Mouse (Mus musculus) lung, embryonic 14.5 days (tissue): ENCODE measurements at regions not wholly inside any gene's neighbourhood (a gene's known extent, or its start where the extent isn't known, plus 50 kb on each side); places are given as distances from the start of the nearest gene placed in this dataset.

Source experiments
- ATAC-seq: fragments of 200-750 bp; cut with Nextera tagmentation; 2 replicates; pipeline ENCODE4 v1.8.0; 2017; ENCODE audit warnings: mild to moderate bottlenecking, moderate TSS enrichment, moderate library complexity; ENCODE audit not compliant: insufficient read depth
- DNase-seq: peaks from one replicate; pipeline ENCODE4 v3.0.0-alpha.2; 2015
- H3K27ac ChIP-seq: fragments of 300-500 bp; sonication (generic); 2 replicates; pipeline ENCODE4 v1.5.1; 2014; ENCODE audit warnings: low read depth, mild to moderate bottlenecking, moderate library complexity
- H3K27me3 ChIP-seq: fragments of 300-500 bp; sonication (generic); 2 replicates; pipeline ENCODE4 v1.6.1; 2014; ENCODE audit warnings: low read length, control low read depth; ENCODE audit not compliant: insufficient read depth
- H3K36me3 ChIP-seq: fragments of 300-500 bp; sonication (generic); 2 replicates; pipeline ENCODE4 v1.6.1; 2014; ENCODE audit warnings: control low read depth; ENCODE audit not compliant: insufficient read depth
- H3K4me1 ChIP-seq: fragments of 300-500 bp; sonication (generic); 2 replicates; pipeline ENCODE4 v1.6.1; 2014; ENCODE audit warnings: antibody characterized with exemption, control low read depth; ENCODE audit not compliant: insufficient read depth
- H3K4me2 ChIP-seq: fragments of 300-500 bp; sonication (generic); 2 replicates; pipeline ENCODE4 v1.6.1; 2014; ENCODE audit warnings: mild to moderate bottlenecking
- H3K4me3 ChIP-seq: fragments of 300-500 bp; sonication (generic); 2 replicates; pipeline ENCODE4 v1.5.1; 2014; ENCODE audit warnings: low read depth, low read length
- H3K9ac ChIP-seq: fragments of 300-500 bp; sonication (generic); 2 replicates; pipeline ENCODE4 v1.6.1; 2014
- H3K9me3 ChIP-seq: fragments of 300-500 bp; sonication (generic); 2 replicates; pipeline ENCODE4 v1.6.1; 2016; ENCODE audit warnings: low read depth, low read length, control low read depth
- CTCF ChIP-seq: IDR thresholded peaks from 2 replicates; pipeline ENCODE4 v1.5.1; 2016; ENCODE audit warnings: antibody characterized with exemption, low read depth
- WGBS: fragments of 180-500 bp; shearing (Covaris S2); extraction: QIAGEN DNeasy Blood & Tissue Kit; methylation state at CpG from one replicate; pipeline ENCODE4 v1.1.7; 2014; 5-methylcytosine and 5-hydroxymethylcytosine counted together

DNA sequence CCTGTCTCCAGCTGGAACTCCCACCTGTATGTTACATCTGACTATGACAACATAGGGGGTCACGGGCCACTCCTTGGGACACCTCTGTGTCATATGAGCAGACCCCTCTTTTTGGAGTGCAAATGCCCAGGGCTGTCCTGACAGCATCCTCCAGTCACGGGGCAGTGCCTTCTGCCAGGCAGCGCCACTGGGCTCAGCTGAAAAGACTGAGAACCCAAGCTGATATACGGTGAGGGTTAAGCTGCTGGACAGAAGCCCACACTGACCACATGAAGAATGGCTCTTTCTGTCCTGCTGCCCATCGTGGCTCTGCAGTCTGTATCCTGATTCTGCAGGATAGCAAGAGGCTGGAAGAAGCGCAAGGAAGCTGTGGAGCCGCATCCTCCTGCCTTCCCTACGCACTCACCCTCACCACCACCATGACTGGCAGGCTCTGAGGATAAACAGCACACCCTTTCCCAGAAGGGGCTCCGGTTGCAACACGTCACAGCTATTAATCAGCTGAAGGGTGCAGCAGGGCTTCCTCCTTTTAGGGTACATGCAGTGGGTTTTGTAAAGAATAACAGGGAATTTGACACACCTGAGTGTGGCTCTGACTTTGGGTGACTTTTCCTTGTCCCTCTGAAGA lies 93.9 kb upstream of the Arntl start:
- H3K27ac ChIP-seq = no peak overlapping the region
- H3K27me3 ChIP-seq = no peaks in the 10 kb centered on the region
- no peaks in the 10 kb centered on the region for H3K4me1 ChIP-seq
- ATAC-seq (no peak), DNase-seq (no peak)
- H3K4me3 ChIP-seq = no peak overlapping the region
- no peak overlapping the region for H3K9ac ChIP-seq
- H3K9me3 ChIP-seq = no peaks in the 10 kb centered on the region
- H3K4me2 ChIP-seq = no peak overlapping the region
- no peaks in the 10 kb centered on the region for H3K36me3 ChIP-seq
- no peak for TF ChIP-seq CTCF
- WGBS = 49% methylated on average over 10 of the region's 10 CpGs

DNA sequence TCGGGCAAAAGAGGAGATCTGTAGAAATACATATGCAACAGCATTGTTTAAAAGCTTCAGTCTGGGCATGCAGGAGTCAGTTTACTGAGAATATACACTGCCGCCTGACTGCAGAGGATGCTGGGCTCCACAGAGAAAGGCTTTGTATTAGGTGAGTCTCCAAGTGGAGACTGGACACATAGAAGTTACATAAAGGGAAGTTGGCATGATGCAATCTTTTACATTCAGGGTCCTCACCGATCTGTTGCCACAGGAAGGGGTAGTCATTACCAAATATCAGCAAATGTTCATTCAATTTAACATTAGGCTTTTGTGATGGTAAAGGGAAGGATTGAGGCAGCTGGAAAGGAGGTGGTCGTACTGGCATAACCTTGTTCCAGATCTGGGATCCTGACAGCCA lies 89.7 kb upstream of the Arntl start:
- no peaks in the 10 kb centered on the region for H3K36me3 ChIP-seq
- no peak overlapping the region for H3K27ac ChIP-seq
- no peaks in the 10 kb centered on the region for H3K4me1 ChIP-seq
- TF ChIP-seq CTCF = no peak
- 78% methylated on average over 4 of the region's 4 CpGs for WGBS
- no peak overlapping the region for H3K9ac ChIP-seq
- ATAC-seq = no peak
- no peaks in the 10 kb centered on the region for H3K9me3 ChIP-seq
- H3K4me3 ChIP-seq = no peak overlapping the region
- DNase-seq = no peak
- H3K4me2 ChIP-seq = no peak overlapping the region
- no peaks in the 10 kb centered on the region for H3K27me3 ChIP-seq

DNA sequence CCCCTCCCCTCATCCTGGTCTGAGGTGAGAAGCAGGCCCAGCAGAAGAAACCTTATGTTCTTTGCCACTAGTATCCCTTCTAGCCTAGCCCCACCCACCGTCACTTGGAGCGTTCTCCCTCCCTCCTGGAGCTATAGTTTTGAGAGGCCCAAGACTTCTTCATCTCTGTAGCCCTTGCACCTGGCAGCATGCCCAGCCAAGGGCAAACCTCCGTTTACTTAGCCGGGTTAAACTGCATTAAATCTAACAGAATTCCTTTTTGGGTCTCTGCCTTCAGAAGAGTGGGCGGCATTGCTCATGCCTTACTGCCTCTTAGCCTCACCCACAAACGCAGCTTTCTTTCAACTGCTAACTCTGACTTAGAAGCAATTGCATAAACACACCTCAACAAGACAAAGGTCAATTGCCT lies 85.3 kb upstream of the Arntl start:
- Histone ChIP-seq H3K36me3 (no peaks in the 10 kb centered on the region), H3K4me1 (no peaks in the 10 kb centered on the region), H3K9me3 (no peaks in the 10 kb centered on the region), H3K4me2 (no peak overlapping the region), H3K4me3 (no peak overlapping the region), H3K9ac (no peak overlapping the region), H3K27me3 (no peaks in the 10 kb centered on the region), H3K27ac (peak overlapping the region; percentile 51)
- DNase-seq (peak; percentile 90), ATAC-seq (peak; percentile 94)
- no peak for TF ChIP-seq CTCF
- 21% methylated on average over 6 of the region's 6 CpGs for WGBS

DNA sequence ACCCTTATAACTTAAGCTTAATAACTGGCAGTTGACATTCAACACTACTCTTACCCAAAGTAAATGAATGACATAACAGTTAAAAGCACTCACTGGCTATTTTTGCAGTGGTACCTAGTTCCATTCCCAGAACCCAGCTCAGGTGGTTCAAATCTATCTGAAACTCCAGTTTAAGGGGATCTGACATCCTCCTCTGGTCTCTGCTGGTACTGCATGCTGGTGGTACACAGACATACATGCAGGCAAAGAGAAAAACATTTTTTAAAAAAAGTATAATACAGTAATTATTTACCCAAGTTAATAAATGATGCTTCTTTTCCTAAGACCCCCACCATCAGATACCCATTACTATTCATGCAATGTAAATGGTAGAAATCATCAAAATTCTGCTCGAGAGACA lies 81.3 kb upstream of the Arntl start:
- no peaks in the 10 kb centered on the region for H3K36me3 ChIP-seq
- DNase-seq (no peak), ATAC-seq (no peak)
- no peak overlapping the region for H3K9ac ChIP-seq
- no peak overlapping the region for H3K27ac ChIP-seq
- TF ChIP-seq CTCF = peak; percentile 42
- 76% methylated on average over 1 of the region's 1 CpGs for WGBS
- H3K4me2 ChIP-seq = no peak overlapping the region
- no peaks in the 10 kb centered on the region for H3K9me3 ChIP-seq
- H3K27me3 ChIP-seq = no peaks in the 10 kb centered on the region
- H3K4me1 ChIP-seq = no peaks in the 10 kb centered on the region
- H3K4me3 ChIP-seq = no peak overlapping the region

DNA sequence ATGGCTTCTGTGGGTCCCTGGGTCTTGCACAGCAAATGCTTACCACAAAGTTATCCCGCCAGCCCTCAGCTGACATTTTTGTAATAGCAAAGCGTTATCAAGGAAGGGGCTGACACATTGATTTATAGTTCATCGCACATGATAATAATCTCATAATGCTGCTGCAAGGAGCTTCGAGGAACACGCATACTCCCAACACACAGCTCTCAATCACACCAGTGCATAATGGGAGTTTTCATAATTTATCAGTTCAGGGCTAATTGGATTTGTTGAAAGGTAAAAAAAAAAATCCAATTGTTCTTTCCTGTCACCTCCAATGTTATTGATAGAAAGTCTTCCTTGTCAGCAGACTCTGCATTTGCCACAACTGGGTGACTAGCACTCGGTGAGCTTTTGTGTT lies 76.7 kb upstream of the Arntl start:
- no peak overlapping the region for H3K4me3 ChIP-seq
- no peak overlapping the region for H3K4me2 ChIP-seq
- H3K27me3 ChIP-seq = no peaks in the 10 kb centered on the region
- H3K36me3 ChIP-seq = no peaks in the 10 kb centered on the region
- DNase-seq = no peak
- TF ChIP-seq CTCF = no peak
- no peak overlapping the region for H3K9ac ChIP-seq
- ATAC-seq = no peak
- no peaks in the 10 kb centered on the region for H3K9me3 ChIP-seq
- H3K4me1 ChIP-seq = no peaks in the 10 kb centered on the region
- H3K27ac ChIP-seq = no peak overlapping the region
- WGBS = 76% methylated on average over 6 of the region's 6 CpGs

DNA sequence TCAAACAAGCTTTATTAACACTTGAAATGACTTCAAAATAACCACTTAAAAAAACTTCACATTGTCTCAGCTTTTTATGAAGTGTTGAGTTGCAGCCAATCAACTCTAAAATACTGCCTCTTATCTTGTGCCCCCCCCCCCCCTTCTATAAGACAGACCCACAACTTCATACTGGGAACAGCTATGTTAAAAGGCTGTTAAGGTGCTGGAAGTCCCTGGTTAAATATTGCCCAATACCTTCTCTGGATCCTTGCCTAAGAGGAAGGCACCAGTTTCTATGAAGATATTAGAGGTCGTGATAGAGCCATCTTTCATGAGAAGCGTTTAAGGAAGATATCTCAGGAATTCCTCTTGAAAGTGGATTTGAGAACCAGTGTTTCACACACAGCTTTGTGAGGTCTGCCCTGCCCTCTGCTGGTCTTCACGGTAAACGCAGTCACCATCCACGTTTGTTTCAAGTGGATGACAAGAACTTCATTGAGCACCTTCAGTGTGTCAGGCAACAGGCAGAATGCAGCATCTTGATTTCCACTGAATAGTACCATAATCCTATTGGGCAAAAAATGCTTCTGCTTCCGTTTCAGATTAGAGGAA lies 75.2 kb upstream of the Arntl start:
- Histone ChIP-seq H3K36me3 (no peaks in the 10 kb centered on the region), H3K4me2 (0 out of 2 replicates have a peak overlapping the region, but pooled peaks have one; percentile 3), H3K27me3 (no peaks in the 10 kb centered on the region), H3K27ac (no peak overlapping the region), H3K9ac (no peak overlapping the region), H3K9me3 (no peaks in the 10 kb centered on the region), H3K4me3 (no peak overlapping the region), H3K4me1 (no peaks in the 10 kb centered on the region)
- ATAC-seq = peak; percentile 60
- peak; percentile 93 for DNase-seq
- 2% methylated on average over 6 of the region's 6 CpGs for WGBS
- TF ChIP-seq CTCF = peak; percentile 94

DNA sequence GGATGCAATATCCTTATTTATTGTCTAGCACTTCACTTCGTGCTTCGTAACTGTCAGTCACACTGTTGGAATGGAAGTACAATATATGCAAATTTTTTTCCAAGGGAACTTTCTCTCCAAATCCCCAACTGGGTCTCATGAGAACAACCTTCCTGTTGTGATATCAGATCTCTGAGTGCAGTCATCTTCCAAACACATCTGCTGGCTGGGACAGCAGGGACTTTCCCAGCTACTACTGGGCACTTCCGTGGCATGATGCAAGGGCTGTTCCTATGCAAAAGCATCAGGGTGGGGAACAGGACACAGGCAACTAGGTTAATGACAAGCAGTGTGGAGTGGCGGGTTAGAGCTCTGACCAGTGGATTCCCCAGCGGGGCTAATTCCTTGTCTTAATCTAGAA lies 73.4 kb upstream of the Arntl start:
- DNase-seq = no peak
- no peak overlapping the region for H3K27ac ChIP-seq
- H3K9ac ChIP-seq = no peak overlapping the region
- H3K4me2 ChIP-seq = no peak overlapping the region
- no peak for ATAC-seq
- H3K4me3 ChIP-seq = no peak overlapping the region
- H3K4me1 ChIP-seq = no peaks in the 10 kb centered on the region
- no peaks in the 10 kb centered on the region for H3K9me3 ChIP-seq
- TF ChIP-seq CTCF = no peak
- H3K36me3 ChIP-seq = no peaks in the 10 kb centered on the region
- WGBS = 73% methylated on average over 5 of the region's 5 CpGs
- H3K27me3 ChIP-seq = no peaks in the 10 kb centered on the region
